In the genomic region with DNA sequence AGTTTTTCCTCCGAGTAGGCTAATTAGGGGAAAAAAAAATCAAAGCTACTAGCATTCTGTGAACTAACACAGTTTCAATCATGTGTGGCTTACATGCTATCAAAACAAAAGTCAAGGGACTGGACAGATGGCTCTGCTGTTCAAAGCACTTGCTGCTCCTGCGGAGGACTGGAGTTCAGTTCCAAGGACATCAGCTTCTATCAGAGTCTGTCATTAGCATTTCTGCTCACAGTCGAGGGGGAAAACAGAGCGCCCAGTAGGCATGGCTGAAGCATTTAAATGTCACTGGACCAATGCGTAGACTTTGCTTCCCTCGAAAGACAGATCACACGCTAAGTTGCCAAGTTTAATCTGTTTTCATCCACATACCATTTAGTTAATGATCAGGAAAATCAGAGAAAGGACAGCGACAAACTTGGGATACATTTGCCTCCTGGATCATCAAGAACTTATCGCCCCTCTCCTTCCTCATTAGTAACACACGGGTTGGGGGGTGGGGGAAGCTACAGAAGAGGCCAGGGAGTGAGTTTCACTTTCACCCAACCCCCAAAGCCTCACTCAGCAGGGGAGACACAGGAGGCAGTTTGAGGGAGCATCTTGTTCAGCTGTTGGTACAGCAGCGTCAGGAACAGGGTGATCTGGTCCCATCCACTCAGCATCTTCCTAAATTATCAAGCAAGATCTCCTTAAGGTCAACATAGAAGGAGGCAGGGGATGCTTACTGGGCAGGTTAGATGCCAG, we compare ENCODE assay signal across 12 mouse cellular contexts.
DNase-seq lines count a peak whose midpoint lies in the region; ATAC-seq and TF ChIP-seq lines count a peak whose summit lies in the region.
"Had no signal": no experiment of that assay in that cellular context is flagged by ENCODE, and none has a peak within 500 bp of the region (broad histone marks: within the 10 kb centered on the region; RNA-seq: fewer than 3 reads in every experiment).

No protein-coding gene starts in this region.

- WGBS in liver, postnatal 0 days (ENCODE audit: insufficient replicate concordance), result 48% methylated on average over 11 of the region's 11 CpGs

- peaks cover 30% of the 10 kb centered on the region for H3K4me1 ChIP-seq in liver, postnatal 0 days (ENCODE audit: insufficient read depth)

- no peak overlapping the region for H3K9ac ChIP-seq in liver, postnatal 0 days (replicated peaks)
- H3K9ac ChIP-seq: embryonic facial prominence, embryonic 15.5 days; liver, embryonic 13.5 days had no signal

- no peaks in the 10 kb centered on the region for H3K9me3 ChIP-seq in liver, postnatal 0 days (ENCODE audit: low read length)
- H3K9me3 ChIP-seq: embryonic facial prominence, embryonic 15.5 days; liver, embryonic 13.5 days had no signal

- intact Hi-C loops in heart, postnatal 25 days (cut with DNase I), result no loop called here
- intact Hi-C loops in left cerebral cortex, adult 2 months (cut with DNase I), result loop anchor here (5.0 kb wide), 2 partner anchors 72 to 87 kb away; no protein-coding TSS in a partner anchor

- peak overlapping the region; percentile 11; the same call in 1 of the 2 replicates for H3K4me2 ChIP-seq in liver, postnatal 0 days (ENCODE audit: low read depth, low read length)
- H3K4me2 ChIP-seq: embryonic facial prominence, embryonic 15.5 days; liver, embryonic 13.5 days had no signal

- peak; percentile 80 for DNase-seq in heart, adult 11 months
- no peak for DNase-seq in heart, postnatal 25 days (ENCODE audit: low spot score)
- no peak for DNase-seq in liver, postnatal 0 days
- DNase-seq in liver, result no peak
- peak; percentile 46 for DNase-seq in T-cell, adult 2 months (ENCODE audit: low spot score)
- peak; percentile 50 for DNase-seq in retina, embryonic 14.5 days (ENCODE audit: low spot score)
- no peak for DNase-seq in adrenal gland, postnatal 10 days
- DNase-seq in left cerebral cortex, adult 2 months (ENCODE audit: extremely low spot score in 1 of 2, low spot score in 2 of 2), result no peak
- DNase-seq: adrenal gland, postnatal 14 days; liver, embryonic 13.5 days had no signal

- no peaks in the 10 kb centered on the region for H3K36me3 ChIP-seq in liver, postnatal 0 days (replicated peaks; ENCODE audit: insufficient read depth, low read length)
- H3K36me3 ChIP-seq: embryonic facial prominence, embryonic 15.5 days; liver, embryonic 13.5 days had no signal

- no peak for TF ChIP-seq CTCF in liver, postnatal 0 days (IDR thresholded peaks at IDR 0.05; ENCODE audit: low read depth)
- no peak for TF ChIP-seq CTCF in left cerebral cortex, adult 2 months (IDR thresholded peaks at IDR 0.05)

- H3K27me3 ChIP-seq in liver, postnatal 0 days (ENCODE audit: insufficient read depth, low read length), result no peaks in the 10 kb centered on the region
- H3K27me3 ChIP-seq: embryonic facial prominence, embryonic 15.5 days; liver, embryonic 13.5 days had no signal

- no peak overlapping the region for H3K4me3 ChIP-seq in liver, postnatal 0 days (ENCODE audit: low read depth, low read length)
- no peak overlapping the region for H3K4me3 ChIP-seq in left cerebral cortex, adult 2 months
- H3K4me3 ChIP-seq: embryonic facial prominence, embryonic 15.5 days; liver, embryonic 13.5 days had no signal

- ATAC-seq in liver, postnatal 0 days, result no peak
- ATAC-seq: intestine, postnatal 0 days had no signal

- no peak overlapping the region for H3K27ac ChIP-seq in liver, postnatal 0 days (ENCODE audit: low read depth)
- no peak overlapping the region for H3K27ac ChIP-seq in left cerebral cortex, adult 2 months
- H3K27ac ChIP-seq: embryonic facial prominence, embryonic 15.5 days; liver, embryonic 13.5 days had no signal

- no peak for TF ChIP-seq EP300 in liver, postnatal 0 days (IDR thresholded peaks at IDR 0.05; ENCODE audit: low read depth)

Comparison
In these comparisons a context has a peak if more than half of its experiments do, and no peak if none do; other contexts are left out.
1. DNase-seq: peak in heart, adult 11 months (single experiment), T-cell, adult 2 months (single experiment) and retina, embryonic 14.5 days (single experiment); none in heart, postnatal 25 days (single experiment), liver, postnatal 0 days (single experiment), liver (single experiment), adrenal gland, postnatal 10 days (single experiment) and left cerebral cortex, adult 2 months (0 of 2).